Mouse (Mus musculus) small intestine, adult 2 months (tissue): Measurements from ENCODE around the gene Ccm2. TPM values are rescaled to one million over a fixed set of nuclear protein-coding genes. Genes with fewer than 3 reads are reported as not detected.

Experiments used
- H3K27ac ChIP-seq: fragments of 200-500 bp; 2 replicates; pipeline ENCODE4 v1.5.1; 2012; ENCODE audit warnings: low read depth, low read length, control low read depth, inconsistent platforms; ENCODE audit not compliant: insufficient read depth
- H3K27me3 ChIP-seq: fragments of 200-500 bp; 2 replicates; pipeline ENCODE4 v1.6.1; 2012; ENCODE audit warnings: mild to moderate bottlenecking, moderate library complexity, low read length, inconsistent platforms; ENCODE audit not compliant: control insufficient read depth, insufficient read depth
- H3K36me3 ChIP-seq: fragments of 200-500 bp; 2 replicates; pipeline ENCODE4 v1.6.1; 2012; ENCODE audit warnings: mild to moderate bottlenecking, low read length, control low read depth, inconsistent platforms; ENCODE audit not compliant: control insufficient read depth, insufficient read depth
- H3K4me1 ChIP-seq: fragments of 200-500 bp; 2 replicates; pipeline ENCODE4 v1.6.1; 2012; ENCODE audit warnings: low read length, inconsistent platforms, mixed read lengths; ENCODE audit not compliant: control insufficient read depth, insufficient read depth, insufficient read length
- H3K4me3 ChIP-seq: fragments of 200-500 bp; 2 replicates; pipeline ENCODE4 v1.5.1; 2012; ENCODE audit warnings: low read depth, mild to moderate bottlenecking, control low read depth, inconsistent platforms, low read length, moderate library complexity
- CTCF ChIP-seq: fragments of 200-500 bp; IDR thresholded peaks from 2 replicates; pipeline ENCODE4 v1.5.1; 2012; ENCODE audit warnings: low read depth, mild to moderate bottlenecking, control low read depth, inconsistent platforms, low read length, moderate library complexity, mixed read lengths; ENCODE audit not compliant: insufficient replicate concordance, insufficient read length; ENCODE audit errors: extremely low read depth
- POLR2A ChIP-seq: fragments of 200-500 bp; IDR thresholded peaks from 2 replicates; pipeline ENCODE4 v1.6.1; 2012; ENCODE audit warnings: low read depth, mild to moderate bottlenecking, control low read depth, inconsistent platforms, low read length, moderate library complexity
- WGBS: fragments of 180-500 bp; shearing (Covaris S2); methylation state at CpG from one replicate; pipeline ENCODE4 v1.1.7; 2018; 5-methylcytosine and 5-hydroxymethylcytosine counted together
- polyA plus RNA-seq: library from polyadenylated mRNA; depleted of rRNA; stranded (reverse); fragments of >200 nt; gene quantifications from 2 replicates; pipeline ENCODE4 v1.2.3, GENCODE M21; 2012

Gene Ccm2
- polyA plus RNA-seq, 1 experiment: 39.0 TPM

GRCm38 (mm10) chr11:6585748-6586147 is 39.1 kb downstream of the Ccm2 start:
- no peak for TF ChIP-seq POLR2A
- no peak for TF ChIP-seq CTCF
- Histone ChIP-seq H3K4me3 (no peak overlapping the region), H3K4me1 (no peaks in the 10 kb centered on the region), H3K36me3 (peaks cover 17% of the 10 kb centered on the region), H3K27ac (no peak overlapping the region), H3K27me3 (no peaks in the 10 kb centered on the region)
- WGBS: 84% methylated on average over 8 of the region's 8 CpGs

- Histone ChIP-seq H3K4me1 (no peaks in the 10 kb centered on the region), H3K27ac (0 out of 2 replicates have a peak overlapping the region, but pooled peaks have one; percentile 38), H3K27me3 (no peaks in the 10 kb centered on the region), H3K36me3 (peaks cover 25% of the 10 kb centered on the region), H3K4me3 (no peak overlapping the region)
- 57% methylated on average over 3 of the region's 3 CpGs for WGBS
- no peak for TF ChIP-seq CTCF
- no peak for TF ChIP-seq POLR2A
Measured at GRCm38 (mm10) chr11:6586660-6587059, 40.0 kb downstream of the Ccm2 start.

GRCm38 (mm10) chr11:6587249-6587940 is 40.7 kb downstream of the Ccm2 start:
- no peaks in the 10 kb centered on the region for H3K27me3 ChIP-seq
- no peak for TF ChIP-seq CTCF
- no peak for TF ChIP-seq POLR2A
- H3K27ac ChIP-seq: peak overlapping the region; percentile 38
- H3K4me1 ChIP-seq: no peaks in the 10 kb centered on the region
- H3K36me3 ChIP-seq: peaks cover 28% of the 10 kb centered on the region
- H3K4me3 ChIP-seq: no peak overlapping the region
- WGBS: 86% methylated on average over 7 of the region's 7 CpGs

GRCm38 (mm10) chr11:6588295-6588694 is 41.6 kb downstream of the Ccm2 start:
- Histone ChIP-seq H3K36me3 (peaks cover 30% of the 10 kb centered on the region), H3K27me3 (no peaks in the 10 kb centered on the region), H3K4me3 (no peak overlapping the region), H3K4me1 (no peaks in the 10 kb centered on the region), H3K27ac (no peak overlapping the region)
- 89% methylated on average over 7 of the region's 7 CpGs for WGBS
- no peak for TF ChIP-seq POLR2A
- no peak for TF ChIP-seq CTCF

- no peak overlapping the region for H3K27ac ChIP-seq
- no peak overlapping the region for H3K4me3 ChIP-seq
- TF ChIP-seq POLR2A (no peak), CTCF (no peak)
- 74% methylated on average over 7 of the region's 7 CpGs for WGBS
- no peaks in the 10 kb centered on the region for H3K27me3 ChIP-seq
- H3K36me3 ChIP-seq: peaks cover 39% of the 10 kb centered on the region
- no peaks in the 10 kb centered on the region for H3K4me1 ChIP-seq
Measured at GRCm38 (mm10) chr11:6589838-6590237, 43.2 kb downstream of the Ccm2 start.

- TF ChIP-seq CTCF (no peak), POLR2A (no peak)
- Histone ChIP-seq H3K4me3 (no peak overlapping the region), H3K4me1 (no peaks in the 10 kb centered on the region), H3K27me3 (no peaks in the 10 kb centered on the region), H3K27ac (no peak overlapping the region), H3K36me3 (peaks cover 43% of the 10 kb centered on the region)
- 90% methylated on average over 10 of the region's 10 CpGs for WGBS
Measured at GRCm38 (mm10) chr11:6590933-6591675, 44.4 kb downstream of the Ccm2 start.

GRCm38 (mm10) chr11:6593406-6593805 is 46.7 kb downstream of the Ccm2 start:
- Histone ChIP-seq H3K4me3 (no peak overlapping the region), H3K36me3 (peaks cover 59% of the 10 kb centered on the region), H3K4me1 (no peaks in the 10 kb centered on the region), H3K27me3 (no peaks in the 10 kb centered on the region), H3K27ac (no peak overlapping the region)
- TF ChIP-seq POLR2A (no peak), CTCF (no peak)
- WGBS: 82% methylated on average over 11 of the region's 11 CpGs
